In genomic region chr9:40424874-40425273, GRCm38 (mm10) we compare ENCODE assay signal across 24 mouse cellular contexts.
"Had no signal": no experiment of that assay in that cellular context is flagged by ENCODE, and none has a peak within 500 bp of the region (broad histone marks: within the 10 kb centered on the region; RNA-seq: fewer than 3 reads in every experiment).

No protein-coding gene starts in this region.

- H3K4me3 ChIP-seq: gastrocnemius, adult 2 months; heart, embryonic 10.5 days; heart, embryonic 12.5 days; hindbrain, embryonic 10.5 days; hindbrain, embryonic 12.5 days; intestine, embryonic 15.5 days; layer of hippocampus, adult 2 months; left cerebral cortex, adult 2 months; limb, embryonic 10.5 days; limb, embryonic 12.5 days; liver, embryonic 13.5 days; liver, embryonic 15.5 days had no signal

- H3K36me3 ChIP-seq: heart, embryonic 10.5 days; heart, embryonic 12.5 days; hindbrain, embryonic 10.5 days; hindbrain, embryonic 12.5 days; intestine, embryonic 15.5 days; limb, embryonic 10.5 days; limb, embryonic 12.5 days; liver, embryonic 13.5 days; liver, embryonic 15.5 days had no signal

- DNase-seq: gastrocnemius, adult 2 months; gastrocnemius, postnatal 10 days; gastrocnemius, postnatal 25 days; heart, adult 18-20 months; heart, postnatal 10 days; heart, postnatal 4 days; kidney, adult 18-20 months; kidney, adult 8-10 months; kidney, postnatal 10 days; kidney, postnatal 25 days; kidney, postnatal 4 days; liver; liver, embryonic 13.5 days had no signal

- H3K27ac ChIP-seq: gastrocnemius, adult 2 months; heart, embryonic 10.5 days; hindbrain, embryonic 10.5 days; hindbrain, embryonic 12.5 days; hindbrain, embryonic 14.5 days; intestine, embryonic 15.5 days; layer of hippocampus, adult 2 months; left cerebral cortex, adult 2 months; limb, embryonic 10.5 days; limb, embryonic 12.5 days; liver, embryonic 13.5 days; liver, embryonic 15.5 days had no signal
